Mouse (Mus musculus) midbrain, embryonic 10.5 days (tissue): ENCODE results near the gene Taf7l. TPM values are rescaled to one million over a fixed set of nuclear protein-coding genes. Genes with fewer than 3 reads are reported as not detected.

Experiments
- DNase-seq: peaks from one replicate; pipeline ENCODE4 v3.0.0-alpha.2; 2017; ENCODE audit warnings: low spot score
- H3K27ac ChIP-seq: fragments of 300-500 bp; sonication (generic); replicated peaks from 2 replicates; pipeline ENCODE4 v1.5.1; 2016; ENCODE audit warnings: mild to moderate bottlenecking
- H3K27me3 ChIP-seq: fragments of 300-500 bp; sonication (generic); 2 replicates; pipeline ENCODE4 v1.6.1; 2016; ENCODE audit warnings: low read depth, mild to moderate bottlenecking; ENCODE audit not compliant: poor library complexity, severe bottlenecking
- H3K36me3 ChIP-seq: fragments of 300-500 bp; sonication (generic); 2 replicates; pipeline ENCODE4 v1.6.1; 2016; ENCODE audit warnings: mild to moderate bottlenecking, moderate library complexity
- H3K4me1 ChIP-seq: fragments of 300-500 bp; sonication (generic); 2 replicates; pipeline ENCODE4 v1.6.1; 2016
- H3K4me3 ChIP-seq: fragments of 300-500 bp; sonication (generic); 2 replicates; pipeline ENCODE4 v1.5.1; 2016; ENCODE audit warnings: mild to moderate bottlenecking, moderate library complexity
- H3K9me3 ChIP-seq: fragments of 300-500 bp; sonication (generic); replicated peaks from 2 replicates; pipeline ENCODE4 v1.6.1; 2016; ENCODE audit warnings: mild to moderate bottlenecking
- WGBS: fragments of 180-500 bp; shearing (Covaris S2); methylation state at CpG from one replicate; pipeline ENCODE4 v1.1.7; 2016; 5-methylcytosine and 5-hydroxymethylcytosine counted together
- polyA plus RNA-seq: library from polyadenylated mRNA; unstranded; fragments of >200 nt; fragmentation: Nextera tagmentation; extraction: Ambion mirVana; gene quantifications from 2 replicates; pipeline ENCODE4 v1.2.1, GENCODE M21; 2016

Gene Taf7l
- polyA plus RNA-seq, 1 experiment from 2014 or later: not detected

DNA sequence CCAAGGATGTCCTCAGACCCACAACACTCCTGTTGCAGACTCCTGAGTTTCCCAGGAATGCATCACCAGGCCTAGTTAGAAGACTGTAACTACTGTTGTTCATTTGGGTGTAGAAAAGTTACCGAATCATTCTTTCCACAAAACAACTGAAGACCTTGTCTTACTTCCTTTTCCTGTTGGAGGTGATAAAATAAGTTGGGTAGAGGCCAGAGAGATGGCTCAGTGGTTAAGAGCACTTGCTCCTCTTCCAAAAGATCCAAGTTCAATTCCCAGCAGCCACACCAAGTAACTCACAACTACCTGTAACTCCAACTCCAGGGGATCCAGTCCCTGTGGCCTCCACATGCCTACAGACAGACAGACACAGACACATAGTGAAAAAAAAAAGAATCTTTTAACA lies 64.2 kb downstream of the Taf7l start:
- no peaks in the 10 kb centered on the region for H3K9me3 ChIP-seq
- WGBS: 85% methylated on average over 1 of the region's 1 CpGs
- no peak overlapping the region for H3K27ac ChIP-seq
- H3K4me3 ChIP-seq: no peak overlapping the region
- DNase-seq: no peak
- peaks cover 13% of the 10 kb centered on the region; the same call in 1 of the 2 replicates for H3K27me3 ChIP-seq
- no peaks in the 10 kb centered on the region for H3K4me1 ChIP-seq
- H3K36me3 ChIP-seq: no peaks in the 10 kb centered on the region

Other genes starting within 250 kb of the Taf7l start
- 7.6 and 8.4 TPM in 2 replicates for gene Trmt2b, start 199.5 kb downstream of the Taf7l start, polyA plus RNA-seq
- gene Tmem35a, start 181.3 kb downstream of the Taf7l start, polyA plus RNA-seq: 10.7 and 18.4 TPM in 2 replicates
- gene Cenpi, start 168.4 kb downstream of the Taf7l start, polyA plus RNA-seq: 29.8 and 31.3 TPM in 2 replicates
- gene Drp2, start 71.9 kb downstream of the Taf7l start, polyA plus RNA-seq: 4.6 and 7.9 TPM in 2 replicates
- gene Timm8a1, start 65.4 kb upstream of the Taf7l start, polyA plus RNA-seq: 83.6 and 105 TPM in 2 replicates
- gene Btk, start 107.1 kb upstream of the Taf7l start, polyA plus RNA-seq: 1.0 and 1.3 TPM in 2 replicates
- 260 and 328 TPM in 2 replicates for gene Rpl36a, start 109.2 kb upstream of the Taf7l start, polyA plus RNA-seq
- gene Gla, start 124.6 kb upstream of the Taf7l start, polyA plus RNA-seq: 7.9 and 9.2 TPM in 2 replicates
- gene Hnrnph2, start 124.7 kb upstream of the Taf7l start, polyA plus RNA-seq: 224 and 230 TPM in 2 replicates
- 5.9 and 6.6 TPM in 2 replicates for gene Armcx4, start 210.0 kb upstream of the Taf7l start, polyA plus RNA-seq
- gene Armcx1, start 241.5 kb upstream of the Taf7l start, polyA plus RNA-seq: 44.6 and 50.3 TPM in 2 replicates